Mouse (Mus musculus) heart, adult 2 months (tissue): ENCODE measurements around the gene Mllt3.

ENCODE experiments used
- CTCF ChIP-seq: fragments of 200-600 bp; IDR thresholded peaks from 2 replicates; pipeline ENCODE4 v1.8.1; 2022; ENCODE audit warnings: antibody characterized with exemption, mild to moderate bottlenecking, moderate library complexity
- EP300 ChIP-seq: fragments of 200-500 bp; IDR thresholded peaks from 2 replicates; pipeline ENCODE4 v1.6.1; 2011; ENCODE audit warnings: low read depth, low read length, control low read depth; ENCODE audit not compliant: insufficient read depth
- POLR2A ChIP-seq: fragments of 200-500 bp; IDR thresholded peaks from 2 replicates; pipeline ENCODE4 v1.6.1; 2011; ENCODE audit warnings: mild to moderate bottlenecking, low read depth, low read length, control low read depth; ENCODE audit not compliant: insufficient read depth

GRCm38 (mm10) chr4:87920664-87921063, 112.5 kb downstream of the Mllt3 start:
- TF ChIP-seq POLR2A (no peak), CTCF (no peak), EP300 (no peak)
